22 mouse cellular contexts compared by ENCODE assay signal in genomic region chr15:88288051-88288450, GRCm38 (mm10).
DNase-seq lines count a peak whose midpoint lies in the region; ATAC-seq lines count a peak whose summit lies in the region.
"Had no signal": no experiment of that assay in that cellular context is flagged by ENCODE, and none has a peak within 500 bp of the region (broad histone marks: within the 10 kb centered on the region; RNA-seq: fewer than 3 reads in every experiment).

No protein-coding gene starts in this region.

- peaks cover 43% of the 10 kb centered on the region for H3K27me3 ChIP-seq in kidney, embryonic 16.5 days (ENCODE audit: insufficient read depth, low read length)
- no peaks in the 10 kb centered on the region for H3K27me3 ChIP-seq in midbrain, embryonic 14.5 days (ENCODE audit: control insufficient read depth, insufficient read depth, low read length)
- no peaks in the 10 kb centered on the region for H3K27me3 ChIP-seq in midbrain, embryonic 13.5 days
- H3K27me3 ChIP-seq in intestine, embryonic 16.5 days (replicated peaks; ENCODE audit: control insufficient read depth, insufficient read depth, low read length): 0 out of 2 replicates have a peak, but pooled peaks cover 4% of the 10 kb centered on the region
- H3K27me3 ChIP-seq: liver, embryonic 13.5 days; midbrain, embryonic 12.5 days had no signal

- H3K4me1 ChIP-seq in kidney, embryonic 16.5 days (ENCODE audit: insufficient read depth, low read length): no peaks in the 10 kb centered on the region
- 0 out of 2 replicates have a peak, but pooled peaks cover 6% of the 10 kb centered on the region for H3K4me1 ChIP-seq in midbrain, embryonic 14.5 days (ENCODE audit: control insufficient read depth, insufficient read depth, low read length)
- H3K4me1 ChIP-seq in midbrain, embryonic 13.5 days (replicated peaks): peaks cover 12% of the 10 kb centered on the region; the same call in 1 of the 2 replicates
- H3K4me1 ChIP-seq in intestine, embryonic 16.5 days (ENCODE audit: control insufficient read depth, insufficient read depth, low read length): no peaks in the 10 kb centered on the region
- H3K4me1 ChIP-seq: liver, embryonic 13.5 days; lung, embryonic 15.5 days had no signal

- H3K4me2 ChIP-seq in kidney, embryonic 16.5 days (replicated peaks; ENCODE audit: low read depth, low read length): no peak overlapping the region
- H3K4me2 ChIP-seq in midbrain, embryonic 14.5 days (ENCODE audit: low read length): no peak overlapping the region
- H3K4me2 ChIP-seq in midbrain, embryonic 13.5 days (replicated peaks): no peak overlapping the region
- no peak overlapping the region for H3K4me2 ChIP-seq in intestine, embryonic 16.5 days (ENCODE audit: low read depth, low read length)
- H3K4me2 ChIP-seq: heart, embryonic 11.5 days; hindbrain, embryonic 14.5 days; liver, embryonic 13.5 days; lung, embryonic 15.5 days; midbrain, embryonic 12.5 days had no signal

- no peak overlapping the region for H3K4me3 ChIP-seq in kidney, embryonic 16.5 days (ENCODE audit: low read length)
- H3K4me3 ChIP-seq in midbrain, embryonic 14.5 days (replicated peaks; ENCODE audit: low read depth, low read length): no peak overlapping the region
- no peak overlapping the region for H3K4me3 ChIP-seq in midbrain, embryonic 13.5 days (replicated peaks)
- H3K4me3 ChIP-seq in intestine, embryonic 16.5 days (ENCODE audit: low read length): no peak overlapping the region
- H3K4me3 ChIP-seq: erythroblast, embryonic 14.5 days; layer of hippocampus, adult 2 months; liver, embryonic 13.5 days; lung, embryonic 15.5 days; midbrain, embryonic 12.5 days had no signal

- WGBS in kidney, embryonic 16.5 days: 12% methylated on average over 16 of the region's 16 CpGs
- 69% methylated on average over 16 of the region's 16 CpGs for WGBS in midbrain, embryonic 14.5 days
- WGBS in midbrain, embryonic 13.5 days: 70% methylated on average over 16 of the region's 16 CpGs
- WGBS in intestine, embryonic 16.5 days: 39% methylated on average over 16 of the region's 16 CpGs

- peak; percentile 42; the same call in 1 of the 2 replicates for ATAC-seq in kidney, embryonic 16.5 days (ENCODE audit: low FRiP score, low TSS enrichment)
- no peak for ATAC-seq in midbrain, embryonic 14.5 days (ENCODE audit: low FRiP score, low TSS enrichment)
- ATAC-seq in midbrain, embryonic 13.5 days: no peak
- no peak for ATAC-seq in intestine, embryonic 16.5 days
- ATAC-seq: intestine, postnatal 0 days had no signal

- peak; percentile 15 for DNase-seq in embryo, embryonic 9.5 days (ENCODE audit: extremely low spot score)
- DNase-seq in embryo, embryonic 10 days (ENCODE audit: low spot score): no peak
- no peak for DNase-seq in kidney, adult 9 months
- peak; percentile 29 for DNase-seq in midbrain, embryonic 14.5 days
- DNase-seq in retina, postnatal 1 day: peak; percentile 43
- DNase-seq: cerebellum, adult 11-12 months; cerebellum, postnatal 25 days; gastrocnemius, postnatal 36 days; heart, postnatal 14 days; liver, embryonic 13.5 days; right cerebral cortex, postnatal 4 days; thymus, postnatal 36 days had no signal

- no peak overlapping the region for H3K27ac ChIP-seq in kidney, embryonic 16.5 days (ENCODE audit: low read length)
- H3K27ac ChIP-seq in midbrain, embryonic 14.5 days (replicated peaks; ENCODE audit: low read depth, low read length): no peak overlapping the region
- no peak overlapping the region for H3K27ac ChIP-seq in midbrain, embryonic 13.5 days
- no peak overlapping the region for H3K27ac ChIP-seq in intestine, embryonic 16.5 days (ENCODE audit: low read length)
- H3K27ac ChIP-seq: hindbrain, embryonic 14.5 days; layer of hippocampus, adult 2 months; liver, embryonic 13.5 days; lung, embryonic 15.5 days; midbrain, embryonic 12.5 days had no signal

- H3K36me3 ChIP-seq in kidney, embryonic 16.5 days (ENCODE audit: insufficient read depth, low read length): no peaks in the 10 kb centered on the region
- no peaks in the 10 kb centered on the region for H3K36me3 ChIP-seq in midbrain, embryonic 14.5 days (ENCODE audit: control insufficient read depth, insufficient read depth, low read length)
- no peaks in the 10 kb centered on the region for H3K36me3 ChIP-seq in midbrain, embryonic 13.5 days
- no peaks in the 10 kb centered on the region for H3K36me3 ChIP-seq in intestine, embryonic 16.5 days (ENCODE audit: control insufficient read depth, insufficient read depth, low read length)
- H3K36me3 ChIP-seq: liver, embryonic 13.5 days; lung, embryonic 15.5 days; midbrain, embryonic 12.5 days had no signal

- no peaks in the 10 kb centered on the region for H3K9me3 ChIP-seq in kidney, embryonic 16.5 days (ENCODE audit: low read length)
- no peaks in the 10 kb centered on the region for H3K9me3 ChIP-seq in midbrain, embryonic 14.5 days (ENCODE audit: control insufficient read depth, low read length)
- H3K9me3 ChIP-seq in midbrain, embryonic 13.5 days: no peaks in the 10 kb centered on the region
- H3K9me3 ChIP-seq in intestine, embryonic 16.5 days (ENCODE audit: control insufficient read depth, low read length): no peaks in the 10 kb centered on the region
- H3K9me3 ChIP-seq: lung, embryonic 15.5 days; midbrain, embryonic 12.5 days had no signal

- no peak overlapping the region for H3K9ac ChIP-seq in kidney, embryonic 16.5 days (replicated peaks; ENCODE audit: low read length)
- no peak overlapping the region for H3K9ac ChIP-seq in midbrain, embryonic 14.5 days (replicated peaks; ENCODE audit: low read length)
- H3K9ac ChIP-seq in midbrain, embryonic 13.5 days (replicated peaks): no peak overlapping the region
- no peak overlapping the region for H3K9ac ChIP-seq in intestine, embryonic 16.5 days (ENCODE audit: low read depth, low read length)
- H3K9ac ChIP-seq: hindbrain, embryonic 14.5 days; liver, embryonic 13.5 days; lung, embryonic 15.5 days; midbrain, embryonic 12.5 days had no signal

Comparison
In these comparisons a context has a peak if more than half of its experiments do, and no peak if none do; other contexts are left out.
1. DNase-seq: peak in embryo, embryonic 9.5 days (single experiment), midbrain, embryonic 14.5 days (single experiment) and retina, postnatal 1 day (single experiment); none in embryo, embryonic 10 days (single experiment) and kidney, adult 9 months (single experiment).